Mouse (Mus musculus) cerebellum, adult 2 months (tissue): Measurements from ENCODE around the gene Cd86. TPM values are rescaled to one million over a fixed set of nuclear protein-coding genes. Genes with fewer than 3 reads are reported as not detected.

Experiments
- DNase-seq, 2 experiments: peaks; one replicate each; pipeline ENCODE4 v3.0.0; 2021
- H3K27ac ChIP-seq: fragments of 200-500 bp; 2 replicates; pipeline ENCODE4 v1.5.1; 2012; ENCODE audit warnings: low read length, control low read depth, inconsistent platforms; ENCODE audit not compliant: insufficient read depth
- H3K27me3 ChIP-seq: fragments of 200-500 bp; 2 replicates; pipeline ENCODE4 v1.6.1; 2012; ENCODE audit warnings: inconsistent platforms, mild to moderate bottlenecking, low read length, moderate library complexity; ENCODE audit not compliant: control insufficient read depth, insufficient read depth
- H3K4me1 ChIP-seq: fragments of 200-500 bp; 2 replicates; pipeline ENCODE4 v1.6.1; 2011; ENCODE audit warnings: low read length; ENCODE audit not compliant: control insufficient read depth, insufficient read depth
- H3K4me3 ChIP-seq: fragments of 200-500 bp; replicated peaks from 2 replicates; pipeline ENCODE3; 2011; ENCODE audit warnings: mild to moderate bottlenecking, low read depth, low read length, control low read depth; ENCODE audit not compliant: insufficient read depth
- CTCF ChIP-seq: fragments of 200-500 bp; IDR thresholded peaks from 2 replicates; pipeline ENCODE4 v1.5.1; 2011; ENCODE audit warnings: low read depth, mild to moderate bottlenecking, control low read depth, low read length, moderate library complexity, borderline replicate concordance; ENCODE audit not compliant: insufficient read depth
- POLR2A ChIP-seq: fragments of 200-500 bp; IDR thresholded peaks from 2 replicates; pipeline ENCODE4 v1.6.1; 2011; ENCODE audit warnings: low read length, control low read depth, borderline replicate concordance; ENCODE audit not compliant: insufficient read depth
- whole genome bisulfite sequencing: fragments of 180-500 bp; shearing (Covaris S2); methylation state at CpG from one replicate; pipeline ENCODE4 v1.1.7; 2018; 5-methylcytosine and 5-hydroxymethylcytosine counted together
- polyA plus RNA-seq: library from polyadenylated mRNA; depleted of rRNA; stranded (reverse); fragments of >200 nt; gene quantifications from 2 replicates; pipeline ENCODE4 v1.2.3, GENCODE M21; 2012

Cd86 gene
- polyA plus RNA-seq, 1 experiment, result 0.62 TPM

DNA sequence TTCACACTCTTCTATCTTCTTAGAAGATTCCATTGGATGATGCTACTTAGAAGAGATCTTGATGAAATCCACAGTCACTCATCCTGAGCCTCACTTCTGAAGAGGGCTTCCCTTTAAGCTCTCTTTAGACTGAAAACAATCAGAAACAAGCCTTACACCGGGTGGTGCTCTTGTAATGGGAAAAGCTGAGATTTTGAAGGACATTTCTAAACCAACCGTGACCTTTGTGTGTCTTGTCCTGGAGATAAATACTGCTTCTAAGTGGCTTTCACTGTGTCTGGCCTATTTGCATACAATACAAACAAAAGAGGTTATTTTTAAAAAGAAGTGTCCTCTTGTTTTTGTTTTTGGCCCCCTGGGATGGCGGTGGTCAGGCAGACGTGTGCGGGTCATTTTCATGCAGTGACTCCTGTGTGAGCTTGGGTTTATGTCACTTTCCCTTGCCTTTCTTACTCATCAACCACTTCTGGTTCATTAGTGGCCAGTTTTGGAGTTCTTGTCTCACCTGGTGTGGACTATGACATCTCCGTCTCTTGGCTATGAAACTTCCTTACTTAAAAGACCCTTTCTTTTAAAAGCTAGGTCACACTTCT, 14.6 kb downstream of the Cd86 start:
- H3K27ac ChIP-seq, result no peak overlapping the region
- no peaks in the 10 kb centered on the region for H3K4me1 ChIP-seq
- no peak for TF ChIP-seq POLR2A
- TF ChIP-seq CTCF, result no peak
- no peak for DNase-seq
- no peaks in the 10 kb centered on the region for H3K27me3 ChIP-seq
- no peak overlapping the region for H3K4me3 ChIP-seq
- WGBS, result 49% methylated on average over 6 of the region's 6 CpGs

DNA sequence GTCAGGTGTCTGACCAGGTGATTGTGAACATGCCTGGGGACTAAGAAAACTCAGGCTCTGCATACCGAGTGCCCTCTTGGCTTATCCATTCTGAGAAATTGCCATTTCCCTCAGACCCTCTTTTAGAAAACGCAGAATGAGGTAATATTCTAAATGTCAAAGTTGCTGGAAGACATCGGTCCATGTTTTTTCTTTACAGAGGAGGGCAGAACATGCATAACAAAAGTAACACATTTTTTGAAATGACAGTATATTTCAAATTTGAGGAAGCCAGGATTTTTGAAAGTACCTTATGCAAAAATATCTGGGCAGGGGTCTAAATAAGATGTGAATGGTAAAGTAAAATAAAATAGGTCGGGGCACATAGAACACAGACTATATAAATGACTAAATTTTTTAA, 15.4 kb downstream of the Cd86 start:
- WGBS, result 85% methylated on average over 4 of the region's 4 CpGs
- H3K27ac ChIP-seq, result no peak overlapping the region
- no peak overlapping the region for H3K4me3 ChIP-seq
- TF ChIP-seq CTCF (no peak), POLR2A (no peak)
- DNase-seq, result no peak
- no peaks in the 10 kb centered on the region for H3K4me1 ChIP-seq
- H3K27me3 ChIP-seq, result no peaks in the 10 kb centered on the region

DNA sequence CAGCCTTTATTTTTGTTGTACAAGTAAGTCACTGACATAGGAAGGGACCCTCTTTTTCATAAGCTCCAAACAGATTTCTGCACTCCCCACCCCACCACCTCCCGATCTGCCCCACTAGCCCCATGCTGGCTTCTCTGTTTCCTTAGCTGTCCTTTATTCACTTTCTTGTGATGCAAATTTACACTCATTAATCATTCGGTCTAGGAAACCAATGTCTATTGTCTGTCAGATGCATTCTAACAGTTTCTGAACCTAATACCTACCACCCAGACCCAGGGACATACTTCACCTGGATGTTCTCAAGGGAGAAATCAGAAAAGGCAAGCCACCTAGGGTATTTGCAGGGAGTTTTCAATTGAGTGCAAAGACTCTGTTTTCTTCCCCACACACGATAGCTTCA, 16.6 kb downstream of the Cd86 start:
- Histone ChIP-seq H3K4me3 (no peak overlapping the region), H3K27me3 (no peaks in the 10 kb centered on the region)
- WGBS, result 31% methylated on average over 3 of the region's 3 CpGs

DNA sequence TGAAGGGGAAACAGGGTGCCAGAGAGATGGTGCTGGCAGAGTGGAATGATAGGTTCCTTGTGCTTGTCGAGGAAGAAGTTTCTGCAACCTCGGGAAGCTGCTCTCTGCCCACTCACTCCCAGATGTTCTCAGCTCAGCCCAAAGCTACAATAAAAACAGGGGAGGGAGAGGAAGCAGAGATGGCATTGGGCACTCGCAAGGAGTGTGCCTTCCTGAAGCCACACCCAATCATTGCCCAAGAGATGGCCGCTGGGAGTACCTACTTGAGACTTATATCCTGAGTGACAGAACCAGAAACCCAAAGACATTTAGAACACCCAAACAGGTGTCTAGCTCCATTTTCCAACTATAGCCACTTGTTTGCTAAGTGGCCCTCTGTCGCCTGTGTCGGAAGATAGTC, 20.8 kb downstream of the Cd86 start:
- WGBS, result 88% methylated on average over 6 of the region's 6 CpGs
- DNase-seq, result no peak
- Histone ChIP-seq H3K4me1 (no peaks in the 10 kb centered on the region), H3K27ac (no peak overlapping the region), H3K27me3 (no peaks in the 10 kb centered on the region), H3K4me3 (no peak overlapping the region)
- no peak for TF ChIP-seq POLR2A
- TF ChIP-seq CTCF, result no peak

More for the DNA sequence above, 16.6 kb downstream of the Cd86 start:
- no peak overlapping the region for H3K27ac ChIP-seq
- TF ChIP-seq POLR2A (no peak), CTCF (no peak)
- no peak for DNase-seq
- no peaks in the 10 kb centered on the region for H3K4me1 ChIP-seq

DNA sequence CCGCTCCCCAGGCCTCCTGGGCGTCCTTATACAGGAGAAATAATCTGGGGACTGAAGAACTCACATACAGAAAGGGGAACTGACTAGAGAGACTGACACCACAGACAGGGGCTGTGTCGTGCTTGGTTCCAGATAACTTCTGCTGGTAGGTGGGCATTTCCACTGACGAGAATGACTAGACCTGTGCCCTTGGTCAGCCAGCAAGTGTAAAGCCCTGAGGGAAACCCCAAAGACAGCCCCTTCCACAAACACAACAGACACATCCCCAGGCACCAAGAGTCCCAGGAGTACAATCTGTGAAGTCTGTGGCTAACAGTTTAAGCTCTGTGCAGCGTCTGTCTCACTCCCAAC, 23.2 kb downstream of the Cd86 start:
- H3K27ac ChIP-seq, result no peak overlapping the region
- no peak overlapping the region for H3K4me3 ChIP-seq
- H3K27me3 ChIP-seq, result no peaks in the 10 kb centered on the region
- DNase-seq, result no peak
- TF ChIP-seq POLR2A (no peak), CTCF (no peak)
- no peaks in the 10 kb centered on the region for H3K4me1 ChIP-seq
- WGBS, result 76% methylated on average over 5 of the region's 5 CpGs

DNA sequence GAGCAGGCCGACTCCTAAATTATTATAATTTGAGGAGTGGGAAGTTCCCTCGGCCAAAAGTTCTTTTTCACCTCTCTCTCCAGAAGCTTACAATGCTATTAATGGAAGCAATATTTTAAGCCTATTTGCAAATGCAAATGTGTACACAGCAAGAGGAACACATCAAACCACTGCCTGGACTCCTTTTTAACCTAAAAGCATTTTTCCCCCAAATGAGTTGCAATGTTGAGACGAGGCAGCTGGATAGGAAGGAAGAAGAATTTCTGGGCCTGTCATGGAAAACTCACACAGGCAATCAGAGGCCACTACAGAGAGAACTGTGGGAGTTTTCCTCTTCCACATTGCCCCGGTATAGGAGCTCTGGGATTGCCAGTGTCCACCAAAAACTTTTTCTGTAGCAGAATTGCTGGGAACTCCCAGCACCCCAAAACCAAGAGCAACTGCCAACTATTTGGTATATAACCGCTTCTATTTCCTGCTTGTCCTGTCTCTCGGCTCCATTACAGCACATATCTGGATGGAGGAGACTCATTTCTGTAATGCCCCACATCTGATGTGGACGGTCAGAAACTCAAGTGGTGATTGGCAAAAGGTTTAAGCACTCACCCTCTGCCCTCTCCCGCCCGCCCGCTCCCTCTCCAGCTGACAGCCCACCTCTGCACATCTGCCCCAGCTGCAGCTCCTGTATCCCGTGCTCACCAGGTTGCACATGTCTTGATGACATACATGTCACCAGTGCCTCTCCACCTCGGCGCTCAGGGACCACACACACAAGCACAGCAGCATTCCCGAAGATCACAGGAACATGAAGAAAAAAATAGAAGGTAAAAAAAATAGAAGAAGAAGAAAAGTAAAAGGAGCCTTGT, 23.8 kb downstream of the Cd86 start:
- no peaks in the 10 kb centered on the region for H3K27me3 ChIP-seq
- TF ChIP-seq CTCF, result no peak
- no peak for TF ChIP-seq POLR2A
- WGBS, result 87% methylated on average over 14 of the region's 14 CpGs
- H3K4me3 ChIP-seq, result no peak overlapping the region
- no peak overlapping the region for H3K27ac ChIP-seq
- H3K4me1 ChIP-seq, result no peaks in the 10 kb centered on the region
- DNase-seq, result no peak

DNA sequence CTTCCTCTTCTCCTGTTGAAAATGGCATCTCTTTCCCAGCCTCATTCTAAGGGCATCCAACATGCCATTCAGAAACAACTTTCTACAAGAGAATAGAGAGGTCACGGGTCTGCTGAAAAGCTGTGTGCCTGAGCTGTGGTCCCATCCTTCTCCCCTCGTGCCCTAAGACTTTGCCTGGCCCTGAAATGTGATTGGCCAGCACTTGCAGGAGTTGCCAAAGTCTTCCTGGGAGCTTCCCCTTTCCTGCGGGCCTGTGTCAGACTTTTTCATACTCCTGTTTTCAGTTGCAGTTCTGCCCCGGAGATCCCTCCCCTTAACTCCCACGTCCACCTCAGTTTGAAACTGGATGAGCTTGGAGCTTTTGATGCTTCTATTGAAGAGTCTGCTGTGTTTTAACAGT, 24.9 kb downstream of the Cd86 start:
- DNase-seq, result no peak
- no peaks in the 10 kb centered on the region for H3K4me1 ChIP-seq
- no peak overlapping the region for H3K4me3 ChIP-seq
- H3K27ac ChIP-seq, result no peak overlapping the region
- no peaks in the 10 kb centered on the region for H3K27me3 ChIP-seq
- 65% methylated on average over 5 of the region's 5 CpGs for WGBS
- no peak for TF ChIP-seq POLR2A
- TF ChIP-seq CTCF, result no peak
